Mouse (Mus musculus): ENCODE measurements around the gene Cracr2b. TPM values are rescaled to one million over a fixed set of nuclear protein-coding genes. Genes with fewer than 3 reads are reported as not detected.
A peak's percentile ranks its signal among the peaks of the same experiment; 100 is the strongest.

The Cracr2b gene
- total and polyA plus RNA-seq, 2 experiments from 2014 or later = 5.3 to 5.9 TPM

DNA sequence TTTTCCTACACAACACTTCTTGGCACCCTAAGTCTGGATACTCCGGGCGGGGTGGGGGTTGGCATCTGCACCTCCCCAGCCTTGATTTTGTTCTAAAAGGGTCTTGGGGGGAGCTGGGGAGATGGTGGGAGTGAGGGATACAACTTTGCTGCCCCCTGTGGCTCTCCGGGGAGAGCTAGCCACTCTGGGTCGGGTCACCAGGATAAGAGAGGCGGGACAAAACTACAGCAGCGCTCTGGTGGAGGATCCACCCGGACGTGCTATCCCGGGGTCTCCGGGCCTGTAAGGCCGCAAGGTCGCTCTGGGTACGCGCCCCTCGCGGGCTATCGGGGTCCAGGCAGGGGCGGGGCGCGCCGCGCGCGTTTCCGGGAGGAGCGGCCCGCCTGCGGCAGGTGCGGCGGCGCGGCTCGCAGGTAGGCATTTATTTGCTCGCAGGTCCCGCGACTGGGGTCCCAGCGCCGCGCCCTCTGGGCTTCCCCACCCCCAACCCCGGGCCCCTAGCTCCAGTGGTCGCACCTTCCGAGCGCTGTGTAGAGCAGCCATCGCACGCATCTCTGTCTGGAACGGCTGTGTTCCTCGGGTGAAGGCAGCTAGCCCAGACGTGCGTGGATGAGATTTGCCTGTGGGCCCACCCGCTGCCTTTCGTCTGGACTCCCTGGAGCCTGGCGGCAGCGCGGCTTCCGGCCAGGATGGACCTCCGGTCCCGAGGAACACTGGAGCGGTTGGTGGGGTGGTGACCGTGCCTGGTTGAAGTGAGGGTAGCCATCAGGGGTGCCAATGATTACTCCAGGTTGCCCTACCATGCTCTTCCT lies 833 bp downstream of the Cracr2b start:
- Histone ChIP-seq H3K4me1 (ENCODE audit: insufficient read depth, low read length) (peaks cover 9% of the 10 kb centered on the region; the same call in 1 of the 2 replicates), H3K27ac (ENCODE audit: low read depth, low read length) (no peak overlapping the region), H3K36me3 (ENCODE audit: insufficient read depth, low read length) (peaks cover 28% of the 10 kb centered on the region), H3K4me2 (ENCODE audit: low read depth, low read length, poor library complexity, severe bottlenecking) (peak overlapping the region; percentile 80), H3K9ac (replicated peaks; ENCODE audit: low read length, poor library complexity, severe bottlenecking) (peak overlapping the region; percentile 51), H3K27me3 (ENCODE audit: insufficient read depth, low read length) (peaks cover 51% of the 10 kb centered on the region), H3K4me3 (ENCODE audit: low read depth, low read length) (peak overlapping the region; percentile 42), H3K9me3 (ENCODE audit: low read length) (no peaks in the 10 kb centered on the region)
- WGBS = 3% methylated on average over 42 of the region's 59 CpGs
- peak; percentile 33; the same call in 1 of the 2 replicates for TF ChIP-seq CTCF (IDR thresholded peaks at IDR 0.05)
- DNase-seq (ENCODE audit: low spot score) (no peak), ATAC-seq (ENCODE audit: low FRiP score) (no peak)

DNA sequence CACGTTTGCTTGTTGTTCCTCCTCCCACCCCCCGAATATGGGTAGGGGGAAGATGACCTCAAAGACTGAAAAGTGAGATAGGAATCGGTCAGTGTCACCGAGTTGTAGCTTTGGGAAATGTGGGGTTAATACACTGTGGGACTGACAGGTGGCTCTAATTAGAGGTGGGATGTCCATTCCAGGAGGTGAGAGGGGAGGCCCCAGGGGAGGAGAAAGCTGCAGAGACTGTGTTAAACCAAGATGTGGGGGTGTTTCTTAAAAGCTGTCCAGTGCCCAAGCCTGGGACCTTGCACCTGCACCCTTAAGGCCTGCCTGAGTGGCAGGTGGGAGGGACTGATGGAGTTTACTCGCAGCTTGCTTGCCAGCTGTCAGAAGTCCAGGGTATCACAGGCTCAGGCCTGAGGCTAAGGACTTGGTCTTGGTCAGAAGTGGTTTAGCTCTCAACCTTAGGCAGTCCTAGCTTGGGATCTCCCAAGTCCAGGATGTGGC lies 1.5 kb downstream of the Cracr2b start:
- Histone ChIP-seq H3K4me3 (ENCODE audit: low read depth, low read length) (peak overlapping the region; percentile 42), H3K9me3 (ENCODE audit: low read length) (no peaks in the 10 kb centered on the region), H3K36me3 (ENCODE audit: insufficient read depth, low read length) (peaks cover 28% of the 10 kb centered on the region), H3K4me1 (ENCODE audit: insufficient read depth, low read length) (peaks cover 12% of the 10 kb centered on the region; the same call in 1 of the 2 replicates), H3K4me2 (ENCODE audit: low read depth, low read length, poor library complexity, severe bottlenecking) (peak overlapping the region; percentile 80), H3K27ac (ENCODE audit: low read depth, low read length) (no peak overlapping the region), H3K27me3 (ENCODE audit: insufficient read depth, low read length) (peaks cover 51% of the 10 kb centered on the region), H3K9ac (replicated peaks; ENCODE audit: low read length, poor library complexity, severe bottlenecking) (no peak overlapping the region)
- TF ChIP-seq CTCF (IDR thresholded peaks at IDR 0.05) = no peak
- ATAC-seq (ENCODE audit: low FRiP score) = no peak
- DNase-seq (ENCODE audit: low spot score) = no peak
- 22% methylated on average over 5 of the region's 5 CpGs for WGBS

DNA sequence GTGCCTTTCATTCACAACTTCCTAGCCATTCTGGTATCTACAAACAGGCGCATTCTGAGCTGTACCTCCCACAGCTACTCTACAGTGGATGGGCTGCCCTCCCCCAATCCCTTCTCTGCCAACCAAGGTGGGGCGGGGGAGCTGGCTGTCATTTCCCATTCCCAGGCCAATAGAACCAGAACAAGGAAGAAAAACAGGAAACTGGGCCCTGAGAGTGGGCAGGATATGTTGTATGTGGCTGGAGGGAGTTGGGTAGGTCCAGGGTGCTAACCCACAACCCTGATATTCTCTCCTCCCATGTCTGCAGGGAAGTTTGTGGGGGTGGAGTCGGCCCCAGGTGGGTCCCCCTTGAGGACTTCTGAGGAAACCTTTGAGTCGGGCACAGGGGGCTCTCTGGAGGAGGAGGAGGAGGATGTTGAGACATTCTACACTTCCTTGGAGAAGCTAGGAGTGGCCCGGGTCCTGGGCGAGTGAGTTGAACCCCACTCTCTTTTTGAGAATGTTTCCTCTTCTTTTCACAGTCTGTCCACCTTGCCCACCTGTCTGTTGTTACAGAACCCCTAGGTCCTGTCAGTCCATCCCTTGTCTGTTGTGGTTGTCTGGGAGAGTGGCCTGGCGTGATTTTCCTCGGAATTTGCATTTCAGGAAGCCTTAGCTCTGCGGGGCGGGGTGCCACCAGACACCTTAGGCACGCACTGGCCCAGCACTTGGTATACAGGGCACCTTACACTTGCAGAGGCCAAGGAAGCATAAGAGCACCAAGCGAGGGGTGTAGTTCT lies 3.1 kb downstream of the Cracr2b start:
- Histone ChIP-seq H3K9ac (replicated peaks; ENCODE audit: low read length, poor library complexity, severe bottlenecking) (no peak overlapping the region), H3K36me3 (ENCODE audit: insufficient read depth, low read length) (peaks cover 15% of the 10 kb centered on the region), H3K4me2 (ENCODE audit: low read depth, low read length, poor library complexity, severe bottlenecking) (peak overlapping the region; percentile 28; the same call in 1 of the 2 replicates), H3K27ac (ENCODE audit: low read depth, low read length) (no peak overlapping the region), H3K4me1 (ENCODE audit: insufficient read depth, low read length) (peaks cover 25% of the 10 kb centered on the region), H3K27me3 (ENCODE audit: insufficient read depth, low read length) (peaks cover 51% of the 10 kb centered on the region), H3K4me3 (ENCODE audit: low read depth, low read length) (no peak overlapping the region), H3K9me3 (ENCODE audit: low read length) (no peaks in the 10 kb centered on the region)
- no peak for DNase-seq (ENCODE audit: low spot score)
- no peak for TF ChIP-seq CTCF (IDR thresholded peaks at IDR 0.05)
- 28% methylated on average over 12 of the region's 12 CpGs for WGBS
- ATAC-seq (ENCODE audit: low FRiP score) = no peak

DNA sequence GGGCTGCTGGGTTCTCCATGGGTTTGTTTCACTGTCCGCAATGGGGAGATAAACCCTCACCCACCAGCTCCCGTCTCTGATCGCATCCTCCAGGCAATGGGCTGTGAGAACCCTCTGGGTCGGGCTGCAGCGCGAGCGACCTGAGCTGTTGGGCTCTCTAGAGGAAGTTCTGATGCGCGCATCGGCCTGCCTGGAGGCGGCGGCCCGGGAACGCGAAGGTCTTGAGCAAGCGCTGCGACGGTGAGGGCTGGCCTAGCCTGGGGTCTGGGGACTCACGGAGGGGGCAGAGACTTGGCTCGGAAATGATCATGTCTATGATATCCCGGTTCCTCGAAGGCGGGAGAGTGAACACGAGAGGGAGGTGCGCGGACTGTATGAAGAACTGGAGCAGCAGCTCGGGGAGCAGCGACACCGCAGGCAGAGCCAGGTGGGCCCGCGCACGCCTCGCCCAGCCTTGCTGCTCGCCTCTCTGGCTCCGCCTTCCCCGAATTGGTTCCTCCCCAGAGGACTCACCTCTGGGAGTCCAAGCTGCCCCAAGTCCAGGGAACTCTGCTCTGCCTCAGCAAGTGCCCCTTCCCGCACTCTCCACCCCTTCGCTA lies 3.8 kb downstream of the Cracr2b start:
- no peak for TF ChIP-seq CTCF (IDR thresholded peaks at IDR 0.05)
- Histone ChIP-seq H3K4me2 (ENCODE audit: low read depth, low read length, poor library complexity, severe bottlenecking) (peak overlapping the region; percentile 28; the same call in 1 of the 2 replicates), H3K9me3 (ENCODE audit: low read length) (no peaks in the 10 kb centered on the region), H3K9ac (replicated peaks; ENCODE audit: low read length, poor library complexity, severe bottlenecking) (0 out of 2 replicates have a peak overlapping the region, but pooled peaks have one; percentile 24), H3K4me1 (ENCODE audit: insufficient read depth, low read length) (peaks cover 32% of the 10 kb centered on the region), H3K27ac (ENCODE audit: low read depth, low read length) (no peak overlapping the region), H3K36me3 (ENCODE audit: insufficient read depth, low read length) (peaks cover 8% of the 10 kb centered on the region; the same call in 1 of the 2 replicates), H3K27me3 (ENCODE audit: insufficient read depth, low read length) (peaks cover 51% of the 10 kb centered on the region), H3K4me3 (ENCODE audit: low read depth, low read length) (peak overlapping the region; percentile 20; the same call in 1 of the 2 replicates)
- 6% methylated on average over 38 of the region's 38 CpGs for WGBS
- ATAC-seq (ENCODE audit: low FRiP score) (no peak), DNase-seq (ENCODE audit: low spot score) (no peak)

DNA sequence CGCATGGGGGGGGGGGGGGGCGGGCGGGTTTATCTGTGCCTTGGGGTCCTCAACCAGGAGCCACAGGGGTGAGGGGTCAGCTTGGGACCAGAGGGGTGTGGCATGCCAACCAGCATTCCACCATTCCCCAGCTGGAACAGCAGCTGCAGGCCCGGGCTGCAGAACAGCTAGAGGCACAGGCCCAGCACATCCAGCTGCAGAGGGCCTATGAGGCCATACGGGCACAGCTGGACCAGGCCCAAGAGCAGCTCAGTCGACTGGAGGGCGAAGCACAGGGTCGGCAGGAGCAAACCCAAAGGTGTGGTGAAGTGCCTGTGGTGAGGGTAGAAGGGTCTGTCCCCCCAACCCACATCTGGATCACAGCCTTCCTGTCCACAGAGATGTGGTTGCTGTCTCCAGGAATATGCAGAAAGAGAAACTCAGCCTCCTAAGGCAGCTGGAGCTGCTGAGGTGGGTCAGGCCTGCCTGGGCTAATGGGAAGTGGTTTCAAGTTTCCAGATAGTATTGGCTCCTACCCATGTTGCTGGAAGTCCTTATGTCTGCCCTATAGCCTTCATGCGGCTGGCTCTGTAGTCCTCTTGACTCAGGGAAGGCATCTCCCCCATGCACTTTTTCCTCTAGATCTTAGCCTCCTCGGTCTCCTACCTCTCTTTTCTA lies 4.6 kb downstream of the Cracr2b start:
- peaks cover 32% of the 10 kb centered on the region for H3K4me1 ChIP-seq (ENCODE audit: insufficient read depth, low read length)
- peak overlapping the region; percentile 20; the same call in 1 of the 2 replicates for H3K4me3 ChIP-seq (ENCODE audit: low read depth, low read length)
- peaks cover 50% of the 10 kb centered on the region for H3K27me3 ChIP-seq (ENCODE audit: insufficient read depth, low read length)
- ATAC-seq (ENCODE audit: low FRiP score) (no peak), DNase-seq (ENCODE audit: low spot score) (no peak)
- no peak for TF ChIP-seq CTCF (IDR thresholded peaks at IDR 0.05)
- 42% methylated on average over 9 of the region's 10 CpGs for WGBS
- no peak overlapping the region for H3K9ac ChIP-seq (replicated peaks; ENCODE audit: low read length, poor library complexity, severe bottlenecking)
- H3K36me3 ChIP-seq (ENCODE audit: insufficient read depth, low read length) = peaks cover 9% of the 10 kb centered on the region
- no peak overlapping the region for H3K27ac ChIP-seq (ENCODE audit: low read depth, low read length)
- H3K4me2 ChIP-seq (ENCODE audit: low read depth, low read length, poor library complexity, severe bottlenecking) = peak overlapping the region; percentile 28; the same call in 1 of the 2 replicates
- no peaks in the 10 kb centered on the region for H3K9me3 ChIP-seq (ENCODE audit: low read length)
